Mouse (Mus musculus) hindbrain, embryonic 10.5 days (tissue): ENCODE measurements at regions not wholly inside any gene's neighbourhood (a gene's known extent, or its start where the extent isn't known, plus 50 kb on each side); places are given as distances from the start of the nearest gene placed in this dataset.

Source experiments
- DNase-seq: peaks from one replicate; pipeline ENCODE4 v3.0.0-alpha.2; 2017; ENCODE audit warnings: low spot score
- H3K27ac ChIP-seq: fragments of 300-500 bp; sonication (generic); 2 replicates; pipeline ENCODE4 v1.5.1; 2016; ENCODE audit warnings: mild to moderate bottlenecking, moderate library complexity
- H3K27me3 ChIP-seq: fragments of 300-500 bp; sonication (generic); 2 replicates; pipeline ENCODE4 v1.6.1; 2016; ENCODE audit warnings: mild to moderate bottlenecking; ENCODE audit not compliant: poor library complexity, insufficient read depth, severe bottlenecking
- H3K36me3 ChIP-seq: fragments of 300-500 bp; sonication (generic); 2 replicates; pipeline ENCODE4 v1.6.1; 2016; ENCODE audit warnings: mild to moderate bottlenecking, moderate library complexity
- H3K4me1 ChIP-seq: fragments of 300-500 bp; sonication (generic); replicated peaks from 2 replicates; pipeline ENCODE4 v1.6.1; 2016; ENCODE audit warnings: mild to moderate bottlenecking
- H3K4me3 ChIP-seq: fragments of 300-500 bp; sonication (generic); 2 replicates; pipeline ENCODE4 v1.5.1; 2016; ENCODE audit warnings: mild to moderate bottlenecking, moderate library complexity
- H3K9me3 ChIP-seq: fragments of 300-500 bp; sonication (generic); 2 replicates; pipeline ENCODE4 v1.6.1; 2016; ENCODE audit warnings: mild to moderate bottlenecking, moderate library complexity
- WGBS: fragments of 180-500 bp; shearing (Covaris S2); methylation state at CpG from one replicate; pipeline ENCODE4 v1.1.7; 2016; 5-methylcytosine and 5-hydroxymethylcytosine counted together

GRCm38 (mm10) chr3:78810431-78811152 lies 475.7 kb downstream of the Rapgef2 start:
- Histone ChIP-seq H3K36me3 (no peaks in the 10 kb centered on the region), H3K9me3 (no peaks in the 10 kb centered on the region), H3K27ac (no peak overlapping the region), H3K4me1 (no peaks in the 10 kb centered on the region), H3K27me3 (no peaks in the 10 kb centered on the region), H3K4me3 (no peak overlapping the region)
- DNase-seq, result no peak
- 89% methylated on average over 5 of the region's 5 CpGs for WGBS

DNA sequence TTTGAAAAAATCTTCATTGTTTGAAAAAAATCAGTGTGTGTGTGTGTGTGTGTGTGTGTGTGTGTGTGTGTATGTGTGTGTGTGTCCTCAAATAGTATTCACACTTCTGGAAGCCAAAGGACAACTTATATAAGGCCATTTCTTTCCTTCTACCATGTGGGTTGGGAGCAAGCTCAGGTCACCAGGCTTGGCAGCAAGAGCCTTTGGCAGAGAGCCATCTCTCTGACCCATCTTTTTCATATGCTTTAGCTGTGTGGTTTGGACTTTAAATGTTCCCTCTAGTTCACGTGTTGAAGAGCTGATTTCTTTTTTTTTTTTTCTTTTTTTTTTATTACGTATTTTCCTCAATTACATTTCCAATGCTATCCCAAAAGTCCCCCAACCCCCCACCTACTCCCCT lies 483.1 kb downstream of the Rapgef2 start:
- Histone ChIP-seq H3K27ac (no peak overlapping the region), H3K36me3 (no peaks in the 10 kb centered on the region), H3K4me1 (no peaks in the 10 kb centered on the region), H3K27me3 (no peaks in the 10 kb centered on the region), H3K9me3 (no peaks in the 10 kb centered on the region), H3K4me3 (no peak overlapping the region)
- WGBS, result 87% methylated on average over 2 of the region's 2 CpGs
- DNase-seq, result no peak

DNA sequence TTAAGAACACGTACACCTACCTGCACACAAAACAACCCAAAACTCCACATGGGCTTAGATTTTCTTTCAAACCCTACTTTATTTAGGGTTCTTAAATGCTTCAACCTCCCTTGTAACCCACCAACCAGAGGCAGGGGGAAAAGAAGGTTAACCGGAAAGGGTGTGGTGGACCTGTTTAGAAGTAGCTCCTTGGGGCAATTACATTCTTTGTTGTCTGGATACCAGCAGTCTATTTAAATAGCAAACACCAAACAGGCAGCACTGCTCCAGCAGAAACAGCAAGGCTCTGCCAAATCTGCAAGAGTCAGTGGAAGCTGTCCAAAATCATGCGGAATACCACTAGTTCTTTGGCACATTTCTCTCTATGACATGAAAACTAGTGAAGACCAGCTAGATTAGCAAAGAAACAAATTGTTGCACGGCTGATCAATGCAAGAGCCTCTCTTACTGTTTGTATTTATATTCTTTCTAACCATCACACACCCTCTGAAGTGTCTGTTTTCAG lies 490.3 kb downstream of the Rapgef2 start:
- Histone ChIP-seq H3K9me3 (no peaks in the 10 kb centered on the region), H3K27ac (no peak overlapping the region), H3K27me3 (no peaks in the 10 kb centered on the region), H3K36me3 (no peaks in the 10 kb centered on the region), H3K4me3 (no peak overlapping the region), H3K4me1 (no peaks in the 10 kb centered on the region)
- no peak for DNase-seq
- WGBS, result 87% methylated on average over 4 of the region's 4 CpGs

- H3K9me3 ChIP-seq, result no peaks in the 10 kb centered on the region
- H3K4me3 ChIP-seq, result no peak overlapping the region
- no peaks in the 10 kb centered on the region for H3K36me3 ChIP-seq
- DNase-seq, result no peak
- no peaks in the 10 kb centered on the region for H3K27me3 ChIP-seq
- H3K4me1 ChIP-seq, result no peaks in the 10 kb centered on the region
- no peak overlapping the region for H3K27ac ChIP-seq
- 91% methylated on average over 7 of the region's 7 CpGs for WGBS
Measured at GRCm38 (mm10) chr3:78792440-78793057, 493.8 kb downstream of the Rapgef2 start.

DNA sequence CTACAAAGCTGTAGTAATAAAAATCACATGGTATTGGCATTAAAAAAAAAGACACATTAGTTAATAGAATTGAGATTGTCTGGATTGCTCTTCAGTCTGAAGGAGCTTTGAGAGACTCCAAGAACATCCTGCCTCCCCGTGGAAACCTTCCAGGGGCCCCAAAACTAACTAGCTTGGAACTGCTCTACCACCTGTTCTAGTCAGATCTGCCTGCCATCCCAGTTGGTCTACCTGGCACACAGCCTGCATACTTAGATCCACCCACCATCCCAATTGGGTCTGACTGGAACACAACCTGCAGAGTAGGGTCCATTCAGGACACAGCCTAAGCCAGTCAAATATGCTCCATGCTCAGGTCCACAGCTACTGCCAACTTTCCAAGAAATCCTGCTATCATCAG lies 503.6 kb downstream of the Rapgef2 start:
- WGBS, result 88% methylated on average over 1 of the region's 1 CpGs
- Histone ChIP-seq H3K27me3 (no peaks in the 10 kb centered on the region), H3K4me3 (no peak overlapping the region), H3K36me3 (no peaks in the 10 kb centered on the region), H3K9me3 (no peaks in the 10 kb centered on the region), H3K27ac (no peak overlapping the region), H3K4me1 (no peaks in the 10 kb centered on the region)
- DNase-seq, result no peak

GRCm38 (mm10) chr3:78755686-78756476 lies 530.4 kb downstream of the Rapgef2 start:
- no peaks in the 10 kb centered on the region for H3K9me3 ChIP-seq
- no peaks in the 10 kb centered on the region for H3K36me3 ChIP-seq
- 76% methylated on average over 4 of the region's 4 CpGs for WGBS
- H3K4me3 ChIP-seq, result no peak overlapping the region
- H3K27ac ChIP-seq, result no peak overlapping the region
- DNase-seq, result peak; percentile 8
- H3K27me3 ChIP-seq, result no peaks in the 10 kb centered on the region
- no peaks in the 10 kb centered on the region for H3K4me1 ChIP-seq

GRCm38 (mm10) chr3:78736111-78736510 lies 550.2 kb downstream of the Rapgef2 start:
- no peaks in the 10 kb centered on the region for H3K36me3 ChIP-seq
- no peak for DNase-seq
- no peaks in the 10 kb centered on the region for H3K4me1 ChIP-seq
- H3K27me3 ChIP-seq, result no peaks in the 10 kb centered on the region
- no peak overlapping the region for H3K4me3 ChIP-seq
- H3K27ac ChIP-seq, result no peak overlapping the region
- no peaks in the 10 kb centered on the region for H3K9me3 ChIP-seq

DNA sequence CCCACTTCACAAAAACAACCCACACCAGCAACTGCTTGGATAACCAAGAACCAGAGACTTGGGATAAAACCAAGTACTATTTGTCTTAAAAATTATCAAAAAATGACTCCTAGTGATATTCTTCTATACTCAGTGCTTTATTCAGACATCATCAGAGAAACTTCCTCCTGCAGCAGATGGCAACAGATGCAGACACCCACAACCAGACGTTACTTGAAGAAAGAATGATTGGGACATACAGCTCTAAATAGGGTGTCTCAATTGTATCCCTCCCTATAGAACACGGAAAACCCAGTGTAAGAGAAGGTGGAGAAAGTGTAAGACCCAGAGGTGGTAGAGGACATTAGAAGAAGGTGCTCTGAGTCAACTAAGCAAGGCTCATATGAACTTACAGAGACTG lies 569.6 kb downstream of the Rapgef2 start:
- Histone ChIP-seq H3K27ac (no peak overlapping the region), H3K4me3 (no peak overlapping the region), H3K4me1 (no peaks in the 10 kb centered on the region), H3K9me3 (no peaks in the 10 kb centered on the region), H3K36me3 (no peaks in the 10 kb centered on the region), H3K27me3 (no peaks in the 10 kb centered on the region)
- WGBS, result 84% methylated on average over 2 of the region's 2 CpGs
- no peak for DNase-seq

- Histone ChIP-seq H3K9me3 (no peaks in the 10 kb centered on the region), H3K36me3 (no peaks in the 10 kb centered on the region), H3K4me1 (no peaks in the 10 kb centered on the region), H3K27ac (no peak overlapping the region), H3K27me3 (no peaks in the 10 kb centered on the region), H3K4me3 (no peak overlapping the region)
- DNase-seq, result no peak
- WGBS, result 76% methylated on average over 1 of the region's 1 CpGs
Measured at GRCm38 (mm10) chr3:78707687-78708086, 578.6 kb downstream of the Rapgef2 start.

DNA sequence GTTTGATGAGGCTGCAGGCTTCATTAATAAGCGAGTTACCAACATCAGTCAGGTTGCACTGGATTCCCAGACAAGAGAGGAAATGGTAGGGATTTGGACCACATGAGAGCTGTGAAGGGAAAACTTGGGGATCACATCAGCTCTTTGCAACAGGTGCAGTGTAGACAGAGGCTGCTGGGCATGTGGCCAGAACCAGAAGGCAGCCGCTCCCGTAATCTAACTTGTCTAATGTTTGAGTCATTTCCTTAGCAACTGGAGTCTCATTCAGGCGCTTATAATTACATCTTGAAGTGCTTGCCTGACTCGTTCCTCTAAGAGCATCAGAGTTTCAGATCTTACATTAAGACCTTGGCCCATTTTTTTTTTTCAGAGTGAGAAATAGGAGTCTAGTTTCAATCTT lies 587.4 kb downstream of the Rapgef2 start:
- Histone ChIP-seq H3K4me1 (no peaks in the 10 kb centered on the region), H3K4me3 (no peak overlapping the region), H3K9me3 (no peaks in the 10 kb centered on the region), H3K36me3 (no peaks in the 10 kb centered on the region), H3K27me3 (no peaks in the 10 kb centered on the region), H3K27ac (no peak overlapping the region)
- WGBS, result 80% methylated on average over 5 of the region's 5 CpGs
- no peak for DNase-seq

- H3K36me3 ChIP-seq, result no peaks in the 10 kb centered on the region
- no peaks in the 10 kb centered on the region for H3K27me3 ChIP-seq
- no peak overlapping the region for H3K27ac ChIP-seq
- no peak overlapping the region for H3K4me3 ChIP-seq
- H3K9me3 ChIP-seq, result no peaks in the 10 kb centered on the region
- peaks cover 5% of the 10 kb centered on the region; the same call in 1 of the 2 replicates for H3K4me1 ChIP-seq
- DNase-seq, result no peak
- 68% methylated on average over 3 of the region's 3 CpGs for WGBS
Measured at GRCm38 (mm10) chr3:78691499-78691898, 594.8 kb downstream of the Rapgef2 start.

- Histone ChIP-seq H3K9me3 (no peaks in the 10 kb centered on the region), H3K36me3 (no peaks in the 10 kb centered on the region), H3K27me3 (no peaks in the 10 kb centered on the region), H3K4me1 (no peaks in the 10 kb centered on the region), H3K27ac (no peak overlapping the region), H3K4me3 (no peak overlapping the region)
- no peak for DNase-seq
- 86% methylated on average over 1 of the region's 1 CpGs for WGBS
Measured at GRCm38 (mm10) chr3:78677656-78678055, 608.7 kb downstream of the Rapgef2 start.

DNA sequence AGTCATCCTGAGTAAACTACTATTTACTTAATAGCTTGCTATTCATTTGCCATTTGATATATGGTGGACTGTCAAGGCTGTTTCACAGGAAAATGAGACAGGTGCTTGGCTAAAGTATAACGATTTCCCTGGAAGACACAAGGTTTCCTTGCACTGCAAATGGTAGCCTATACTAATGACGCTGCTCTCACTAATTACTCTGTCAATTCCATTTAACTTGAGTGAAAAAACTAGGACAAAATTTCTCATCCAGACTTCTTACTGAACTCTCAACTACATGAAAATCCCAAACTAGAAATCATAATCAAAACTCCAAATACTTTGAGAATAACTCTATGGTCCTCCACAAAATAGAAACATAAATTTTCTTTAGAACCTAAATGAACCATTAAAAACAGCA lies 609.5 kb downstream of the Rapgef2 start:
- WGBS, result 85% methylated on average over 2 of the region's 2 CpGs
- H3K4me3 ChIP-seq, result no peak overlapping the region
- DNase-seq, result no peak
- H3K9me3 ChIP-seq, result no peaks in the 10 kb centered on the region
- H3K27ac ChIP-seq, result no peak overlapping the region
- H3K27me3 ChIP-seq, result no peaks in the 10 kb centered on the region
- no peaks in the 10 kb centered on the region for H3K36me3 ChIP-seq
- H3K4me1 ChIP-seq, result no peaks in the 10 kb centered on the region
